Mouse (Mus musculus) adrenal gland, postnatal 14 days (tissue): ENCODE results near the gene Gm14391. TPM values are rescaled to one million over a fixed set of nuclear protein-coding genes. Genes with fewer than 3 reads are reported as not detected.
A peak's percentile ranks its signal among the peaks of the same experiment; 100 is the strongest.
"Not testable (repeated sequence)": the region's sequence is repeated elsewhere in the genome, so short reads cannot be mapped to it uniquely, and the experiment has no call there.

Source experiments
- DNase-seq: peaks from one replicate; pipeline ENCODE4 v3.0.0; 2021; ENCODE audit warnings: mixed read lengths
- long read RNA-seq, 2 experiments: library from polyadenylated mRNA; stranded (forward); transcript quantifications; one replicate each; pipeline ENCODE4 v2.0.0; 2021
- total RNA-seq: library from RNA; stranded (reverse); gene quantifications from 2 replicates; pipeline ENCODE4 v1.2.3, GENCODE M21; 2021

Gm14391 gene
- 67.7 and 68.0 TPM in 2 replicates for total RNA-seq
- long read RNA-seq, experiment 1, transcript Gm14391-202 (4 exons, 965 nt), result major isoform, 16 of 31 reads
- long read RNA-seq, experiment 1, partial matches to known transcripts, result 2 of 31 reads
- long read RNA-seq, experiment 1, other reads (novel, unspliced or antisense), result 7 of 31 reads
- long read RNA-seq, experiment 2, transcript Gm14391-202 (4 exons, 965 nt), result major isoform, 8 of 17 reads
- long read RNA-seq, experiment 2, partial matches to known transcripts, result 3 of 17 reads
- long read RNA-seq, experiment 2, other reads (novel, unspliced or antisense), result 3 of 17 reads

DNA sequence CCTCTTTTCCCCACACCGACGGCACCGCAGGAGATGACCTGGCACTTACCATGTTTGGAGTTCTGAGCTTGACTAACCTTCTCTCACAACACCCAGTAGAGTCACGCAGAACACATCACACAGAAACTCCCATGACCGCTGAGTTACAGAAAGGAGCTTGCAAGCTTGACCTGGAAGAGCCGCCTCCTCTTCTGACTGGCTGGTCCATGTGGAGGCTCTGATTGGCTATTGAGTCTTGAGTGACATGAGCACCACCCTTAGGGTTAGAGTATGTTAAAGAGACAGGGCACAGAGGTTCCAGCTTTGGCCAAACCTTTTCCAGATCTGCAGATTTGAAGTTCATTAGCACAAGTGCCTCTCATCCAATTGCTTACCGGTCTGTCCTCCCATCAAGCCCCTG lies at the start of gene Gm14391:
Gm14391 (minus strand) TSS at position 186 of the 400 bp plus-strand sequence.
- DNase-seq, result not testable (repeated sequence)

DNA sequence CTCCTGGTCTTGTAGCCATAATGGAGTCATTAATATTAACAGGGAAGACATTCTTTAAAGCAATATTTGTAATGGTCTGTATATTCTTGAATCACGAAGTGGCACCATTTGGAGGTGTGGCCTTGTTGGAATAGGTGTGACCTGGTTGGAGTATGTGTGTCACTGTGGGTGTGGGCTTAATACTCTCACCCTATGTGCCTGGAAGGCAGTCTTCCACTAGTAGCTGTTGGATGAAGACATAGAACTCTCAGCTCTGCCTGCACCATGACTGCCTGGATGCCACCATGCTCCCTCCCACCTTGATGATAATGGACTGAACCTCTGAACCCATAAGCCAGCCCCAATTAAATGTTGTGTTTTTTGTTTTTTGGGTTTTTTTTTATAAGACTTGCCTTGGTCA lies 27.7 kb downstream of the Gm14391 start:
- DNase-seq, result not testable (repeated sequence)

DNA sequence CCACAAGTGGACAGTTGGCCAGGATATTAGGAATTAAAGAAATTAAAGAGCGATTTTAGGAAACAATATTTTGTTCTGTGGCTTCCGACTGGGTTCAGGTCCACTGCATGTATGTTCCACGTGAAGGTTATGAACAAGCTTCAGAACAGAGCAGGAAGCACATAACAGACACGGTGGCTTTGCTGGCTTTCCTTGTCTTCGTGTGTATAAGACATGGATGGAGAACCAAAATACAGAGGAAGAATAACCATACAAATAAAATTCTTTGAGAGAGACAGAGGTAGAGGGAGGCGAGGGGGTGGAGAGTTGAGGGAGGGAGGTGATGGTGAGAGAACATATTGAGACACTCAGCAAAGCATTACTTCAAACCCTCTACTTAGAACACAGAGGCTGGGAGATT lies 30.4 kb downstream of the Gm14391 start:
- DNase-seq, result no peak

DNA sequence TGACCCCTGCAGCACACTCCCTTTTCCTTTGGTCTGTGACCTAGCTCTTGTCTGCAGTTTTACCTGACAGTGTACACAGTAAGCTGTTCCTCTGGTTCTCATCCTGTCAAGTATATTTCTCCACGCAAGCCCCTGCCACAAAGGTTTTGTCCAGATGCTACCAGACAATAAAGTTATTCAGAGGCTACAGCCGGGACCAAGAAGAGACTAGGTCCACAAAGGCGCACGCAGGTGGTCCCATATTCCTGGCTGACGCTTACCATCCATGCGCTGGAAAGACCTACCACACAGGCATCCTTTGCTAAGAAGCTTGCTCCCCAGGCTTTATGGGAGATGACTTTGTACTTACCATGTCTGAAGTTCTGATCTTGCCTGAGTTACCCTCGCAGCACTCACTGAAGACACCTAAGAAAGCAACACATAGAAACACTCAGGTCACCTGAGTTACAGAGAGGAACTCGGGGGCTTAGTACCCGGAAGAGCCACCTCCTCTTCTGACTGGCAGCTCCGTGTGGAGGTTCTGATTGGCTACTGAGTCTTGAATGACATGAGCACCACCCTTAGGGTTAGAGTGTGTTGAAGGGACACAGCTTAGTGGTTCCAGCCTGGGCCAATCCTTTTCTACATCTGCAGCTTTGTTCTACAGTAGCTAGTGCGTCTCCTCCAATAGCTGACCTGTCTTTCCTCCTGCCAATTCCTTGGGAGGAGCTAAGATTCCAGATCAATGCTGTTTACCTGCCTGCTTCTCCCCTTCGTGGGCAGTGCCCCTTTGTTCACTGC lies 31.1 kb downstream of the Gm14391 start, which contains the start of gene Gm14443:
Gm14443 (minus strand) TSS at position 471 of the 780 bp plus-strand sequence.
- DNase-seq, result not testable (repeated sequence)

DNA sequence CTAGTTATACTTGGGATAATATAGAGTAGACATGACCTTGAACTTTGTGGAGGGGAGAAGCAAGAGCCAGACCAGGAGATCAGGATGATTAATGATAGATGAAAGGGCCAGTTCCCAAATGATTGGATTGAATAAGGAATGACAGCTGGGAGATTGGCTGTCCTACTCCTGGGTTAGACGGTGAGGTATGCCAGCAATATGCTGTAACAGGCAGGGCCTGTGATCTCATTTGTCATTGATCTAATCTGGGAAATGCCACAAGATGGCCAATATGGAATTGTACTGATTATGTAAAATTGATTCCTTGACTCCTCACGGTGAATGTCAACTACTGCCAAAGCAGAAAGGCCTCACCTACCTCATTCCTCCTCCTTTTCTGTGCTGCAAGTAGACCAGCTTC lies 32.7 kb downstream of the Gm14391 start:
- DNase-seq, result not testable (repeated sequence)

DNA sequence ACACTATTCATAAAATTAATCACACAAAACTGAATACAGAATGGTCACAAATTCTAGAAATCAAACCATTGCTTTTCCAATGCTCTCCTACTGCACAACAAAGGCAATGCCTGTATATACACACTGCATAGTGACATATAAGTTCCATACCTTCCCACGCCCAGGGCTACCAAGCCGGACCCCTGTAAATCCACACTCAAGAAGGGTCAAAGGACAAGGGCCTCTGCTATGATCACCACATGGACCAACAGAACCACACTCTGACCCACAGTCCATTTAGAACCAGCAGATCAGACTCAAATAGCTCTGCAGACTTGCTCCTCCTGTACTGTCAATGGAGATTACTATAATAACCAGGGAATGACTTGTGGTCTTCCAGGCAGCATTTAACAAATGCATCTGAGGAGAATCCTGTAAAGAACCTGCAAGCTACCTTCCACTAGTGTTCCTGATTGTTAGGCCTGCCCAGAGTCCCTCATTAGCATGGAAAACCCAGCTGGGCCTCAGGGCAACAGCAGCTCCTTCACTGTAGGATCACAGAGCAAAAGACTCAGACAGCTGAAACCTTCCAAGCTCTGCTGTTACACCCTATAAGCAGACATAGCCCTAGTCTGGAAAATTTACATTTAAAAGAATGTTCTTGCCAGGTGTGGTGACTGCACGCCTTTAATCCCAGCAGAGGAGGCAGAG lies 33.7 kb downstream of the Gm14391 start:
- DNase-seq, result not testable (repeated sequence)

DNA sequence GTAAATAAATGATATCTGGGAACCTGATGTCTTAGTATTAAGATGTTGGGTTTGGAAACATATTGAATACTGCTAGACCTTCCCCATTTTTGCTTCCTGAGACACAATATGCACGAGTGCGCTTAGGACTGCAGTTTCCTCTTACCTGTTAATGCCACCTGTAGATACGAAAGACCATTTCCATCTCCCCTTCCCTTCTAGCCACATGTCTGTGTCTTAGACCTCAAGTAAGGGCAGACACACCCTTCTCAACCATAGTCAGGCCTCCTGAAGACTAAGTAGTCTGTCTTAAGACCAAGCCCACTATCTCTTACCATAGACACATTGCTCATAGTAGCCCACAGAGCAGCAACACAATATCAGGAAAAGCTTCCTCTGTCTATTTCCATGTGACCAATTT lies 34.6 kb downstream of the Gm14391 start:
- no peak for DNase-seq

DNA sequence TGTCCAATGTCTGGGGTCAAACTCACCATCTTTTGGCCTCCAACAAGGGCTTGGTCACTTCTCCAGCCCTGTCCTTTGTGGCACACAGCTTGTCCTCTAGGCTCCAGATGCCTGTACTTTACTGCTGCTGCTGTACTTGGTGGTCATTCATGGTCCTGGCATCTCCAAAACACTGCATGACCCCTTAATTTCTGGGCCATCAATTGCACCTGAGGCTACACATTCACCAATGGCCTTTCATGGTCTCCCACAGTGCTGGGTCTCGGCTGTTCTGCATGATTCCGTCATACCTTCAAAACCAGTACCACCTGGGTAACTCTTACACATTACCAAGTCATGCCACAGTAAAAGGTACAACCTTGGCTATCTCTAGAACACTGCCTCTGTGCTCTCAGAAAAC lies 39.8 kb downstream of the Gm14391 start:
- DNase-seq, result not testable (repeated sequence)

DNA sequence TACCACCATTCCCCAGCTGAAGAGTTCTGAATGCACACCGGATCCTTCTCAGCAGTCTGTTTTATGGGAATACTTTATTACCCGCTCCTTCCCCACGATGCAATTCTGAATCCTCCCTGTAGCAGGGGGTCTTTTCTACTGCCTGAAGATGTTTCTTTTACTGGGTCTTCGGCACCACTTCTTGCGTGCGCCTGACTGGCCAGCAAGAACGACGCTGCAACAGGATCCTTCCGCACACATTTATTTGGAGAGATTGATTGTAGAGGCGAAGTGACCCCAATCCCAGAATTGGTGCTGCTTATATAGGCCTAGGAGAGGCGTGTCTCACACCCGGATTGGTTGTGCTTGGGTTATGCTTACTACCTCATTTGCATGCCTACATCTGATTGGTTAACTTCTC lies 41.6 kb downstream of the Gm14391 start:
- not testable (repeated sequence) for DNase-seq

DNA sequence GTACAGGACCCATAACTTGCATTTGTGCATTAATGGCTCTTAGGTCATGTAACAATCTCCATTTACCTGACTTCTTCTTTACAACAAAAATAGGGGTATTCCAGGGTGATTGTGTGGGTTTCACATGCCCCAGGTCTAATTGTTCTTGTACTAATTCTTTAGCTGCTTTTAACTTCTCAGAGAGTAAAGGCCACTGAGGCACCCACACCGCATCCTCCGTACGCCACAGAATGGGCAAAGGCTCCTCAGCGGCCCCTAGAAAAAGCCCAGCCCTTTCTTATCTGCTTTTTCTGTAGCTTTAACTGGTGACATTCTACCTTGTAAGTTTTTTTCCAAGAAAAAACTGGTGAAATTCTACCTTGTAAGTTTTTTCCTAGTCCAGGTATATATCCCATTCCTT lies 45.3 kb downstream of the Gm14391 start:
- DNase-seq, result not testable (repeated sequence)

DNA sequence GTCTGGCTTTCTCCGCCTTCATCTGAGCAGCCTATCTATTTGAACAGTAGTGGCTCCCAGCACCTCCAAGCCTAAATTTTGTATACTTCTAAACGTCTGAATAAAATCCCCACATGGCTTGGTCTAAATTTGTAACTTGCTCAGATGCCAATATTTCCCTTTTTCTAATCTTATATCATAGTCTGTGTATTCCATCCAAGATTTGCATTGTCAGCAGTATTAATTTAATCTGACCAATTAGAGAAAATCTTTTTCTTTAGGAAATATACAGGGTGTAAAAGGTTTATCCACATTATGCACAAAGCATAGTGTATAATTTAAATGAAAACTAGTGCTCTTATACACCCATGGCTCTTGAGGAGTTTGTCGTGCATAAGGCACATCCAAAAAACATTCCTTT lies 48.1 kb downstream of the Gm14391 start:
- no peak for DNase-seq

DNA sequence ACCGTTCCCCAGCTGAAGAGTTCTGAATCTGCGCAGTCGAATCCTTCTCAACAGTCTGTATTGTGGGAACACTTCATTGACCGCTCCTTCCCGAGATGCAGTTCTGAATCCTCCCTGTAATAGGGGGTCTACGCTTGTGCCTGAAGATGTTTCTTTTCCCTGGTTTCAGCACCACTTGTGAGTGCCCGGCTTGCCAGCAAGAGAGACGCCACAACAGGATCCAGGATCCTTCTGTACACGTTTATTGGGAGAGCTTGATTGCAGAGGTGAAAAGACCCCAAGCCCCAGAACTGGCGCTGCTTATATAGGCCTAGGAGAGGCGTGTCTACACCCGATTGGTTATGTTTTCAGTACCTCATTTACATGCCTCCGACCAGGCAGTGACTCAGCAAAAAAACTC lies 50.0 kb downstream of the Gm14391 start:
- no peak for DNase-seq

DNA sequence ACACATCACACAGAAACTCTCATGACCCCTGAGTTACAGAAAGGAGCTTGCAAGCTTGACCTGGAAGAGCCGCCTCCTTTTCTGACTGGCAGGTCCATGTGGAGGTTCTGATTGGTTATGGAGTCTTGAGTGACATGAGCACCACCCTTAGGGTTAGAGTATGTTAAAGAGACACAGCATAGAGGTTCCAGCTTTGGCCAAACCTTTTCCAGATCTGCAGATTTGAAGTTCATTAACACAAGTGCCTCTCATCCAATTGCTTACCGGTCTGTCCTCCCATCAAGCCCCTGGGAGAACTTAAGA lies 64.8 kb downstream of the Gm14391 start, which contains the start of gene Gm14399:
Gm14399 (minus strand) TSS at position 20 of the 303 bp plus-strand sequence.
- not testable (repeated sequence) for DNase-seq

DNA sequence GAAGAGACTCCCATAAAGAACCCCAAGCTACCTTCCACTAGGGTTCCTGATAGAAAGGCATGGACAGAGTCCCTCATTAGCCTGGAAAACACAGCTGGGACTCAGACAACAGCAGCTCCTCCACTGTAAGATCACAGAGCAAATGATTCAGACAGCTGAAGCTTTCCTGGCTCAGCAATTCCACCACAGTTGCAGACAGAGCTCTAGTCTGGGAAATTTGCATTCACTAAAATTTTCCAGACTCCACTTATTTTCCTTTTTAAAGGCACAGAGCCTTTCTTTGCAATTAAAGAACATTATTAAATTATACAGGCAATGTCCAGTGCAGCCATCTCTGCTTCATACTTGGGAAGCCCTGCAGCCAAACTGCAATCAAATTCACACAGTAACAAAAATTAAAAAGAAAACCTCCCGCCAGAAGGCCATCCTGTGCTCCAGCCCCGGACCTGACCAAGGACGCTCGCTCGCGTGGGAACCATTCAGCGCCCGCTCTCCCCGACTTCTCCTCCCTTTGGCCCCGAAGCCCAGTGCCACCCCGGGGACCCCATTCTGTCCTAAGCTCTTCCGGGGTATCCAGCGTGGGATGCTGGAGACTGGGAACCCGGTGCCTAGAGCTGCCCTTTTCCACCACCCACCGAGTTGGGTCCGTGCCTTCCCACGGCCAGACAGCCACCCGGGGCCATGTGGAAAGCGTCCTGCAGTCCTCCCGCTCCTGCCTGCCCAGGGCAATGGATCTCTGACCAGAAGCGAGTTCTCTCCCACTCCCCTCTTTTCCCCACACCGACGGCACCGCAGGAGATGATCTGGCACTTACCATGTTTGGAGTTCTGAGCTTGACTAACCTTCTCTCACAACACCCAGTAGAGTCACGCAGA lies 65.4 kb downstream of the Gm14391 start:
- DNase-seq, result peak; percentile 36

Other genes with a start within 250 kb of the Gm14391 start
- gene Gm14444, start 196.7 kb downstream of the Gm14391 start, total RNA-seq, result 0.56 TPM in 1 of 2 replicates, not detected in the other
- gene Gm14393, start 139.1 kb downstream of the Gm14391 start, total RNA-seq, result 0.74 and 2.8 TPM in 2 replicates
- gene Gm14399, start 64.9 kb downstream of the Gm14391 start, total RNA-seq, result 16.1 and 16.8 TPM in 2 replicates
- 0.96 and 1.4 TPM in 2 replicates for gene Gm14443, start 31.0 kb downstream of the Gm14391 start, total RNA-seq
- gene Gm14440, start 68.2 kb upstream of the Gm14391 start, total RNA-seq, result 3.6 and 6.9 TPM in 2 replicates
- 39.5 and 43.5 TPM in 2 replicates for gene Gm4631, start 131.3 kb upstream of the Gm14391 start, total RNA-seq
- 7.0 and 7.3 TPM in 2 replicates for gene Zfp968, start 165.5 kb upstream of the Gm14391 start, total RNA-seq
- 5.1 and 6.3 TPM in 2 replicates for gene Gm4724, start 228.9 kb upstream of the Gm14391 start, total RNA-seq